ENCODE assay signal across 8 mouse cellular contexts in genomic region chr11:98456945-98457344, GRCm38 (mm10). TPM values are rescaled to one million over a fixed set of nuclear protein-coding genes. Genes with fewer than 3 reads are reported as not detected.
DNase-seq lines count a peak whose midpoint lies in the region; ATAC-seq and TF ChIP-seq lines count a peak whose summit lies in the region.

No protein-coding gene starts in this region.

- TF ChIP-seq POLR2A in thymus, adult 2 months (IDR thresholded peaks at IDR 0.05; ENCODE audit: control insufficient read depth, extremely low read depth, insufficient read depth, low read length, poor library complexity): no peak
- TF ChIP-seq POLR2A in limb, embryonic 14.5 days (IDR thresholded peaks at IDR 0.05; ENCODE audit: borderline replicate concordance, extremely low read depth, insufficient read depth, insufficient read length): no peak

- intact Hi-C loops in gastrocnemius, adult 2 months (cut with DNase I): loop anchor here (1.0 to 5.0 kb wide), 3 partner anchors 45 to 192 kb away; partner anchors contain the start of gene Erbb2
- intact Hi-C loops in gastrocnemius, postnatal 36 days (cut with DNase I): loop anchor here (2.0 kb wide), 2 partner anchors 114 to 192 kb away; no protein-coding TSS in a partner anchor

- peaks cover 43% of the 10 kb centered on the region for H3K4me1 ChIP-seq in thymus, adult 2 months (replicated peaks; ENCODE audit: control insufficient read depth, insufficient read depth, low read length)
- H3K4me1 ChIP-seq in limb, embryonic 14.5 days (ENCODE audit: control insufficient read depth, insufficient read depth, low read length): 0 out of 2 replicates have a peak, but pooled peaks cover 2% of the 10 kb centered on the region
- H3K4me1 ChIP-seq in stomach, embryonic 16.5 days (ENCODE audit: control insufficient read depth, insufficient read depth, low read length): no peaks in the 10 kb centered on the region

- DNase-seq in gastrocnemius, adult 2 months: no peak
- DNase-seq in gastrocnemius, postnatal 36 days: no peak
- no peak for DNase-seq in thymus, adult 2 months
- no peak for DNase-seq in thymus, postnatal 0 days (ENCODE audit: low spot score)
- DNase-seq in limb, embryonic 14.5 days (ENCODE audit: low spot score): no peak
- no peak for DNase-seq in right cerebral cortex, adult 2 months (ENCODE audit: low spot score in 2 of 2)
- DNase-seq in urinary bladder, postnatal 10 days (ENCODE audit: low spot score): no peak

- H3K9me3 ChIP-seq in limb, embryonic 14.5 days (ENCODE audit: control insufficient read depth, low read length): no peaks in the 10 kb centered on the region
- no peaks in the 10 kb centered on the region for H3K9me3 ChIP-seq in stomach, embryonic 16.5 days (replicated peaks; ENCODE audit: control insufficient read depth, low read length)

- WGBS in thymus, adult 2 months: 26% methylated on average over 9 of the region's 9 CpGs
- 26% methylated on average over 9 of the region's 9 CpGs for WGBS in limb, embryonic 14.5 days
- 17% methylated on average over 9 of the region's 9 CpGs for WGBS in stomach, embryonic 16.5 days

- no peaks in the 10 kb centered on the region for H3K27me3 ChIP-seq in thymus, adult 2 months (ENCODE audit: control insufficient read depth, insufficient read depth, low read length)
- H3K27me3 ChIP-seq in limb, embryonic 14.5 days (ENCODE audit: control insufficient read depth, insufficient read depth, low read length): peaks cover 17% of the 10 kb centered on the region; the same call in 1 of the 2 replicates
- peaks cover 6% of the 10 kb centered on the region for H3K27me3 ChIP-seq in stomach, embryonic 16.5 days (ENCODE audit: control insufficient read depth, insufficient read depth, low read length)

- H3K4me2 ChIP-seq in limb, embryonic 14.5 days (replicated peaks; ENCODE audit: low read depth, low read length, severe bottlenecking): peak overlapping the region; percentile 90
- peak overlapping the region; percentile 88 for H3K4me2 ChIP-seq in stomach, embryonic 16.5 days (ENCODE audit: low read depth, low read length)

- peak; percentile 4; the same call in 1 of the 2 replicates for ATAC-seq in limb, embryonic 14.5 days (ENCODE audit: low FRiP score, low read depth)
- ATAC-seq in stomach, embryonic 16.5 days (ENCODE audit: insufficient read depth, low FRiP score): peak; percentile 2; the same call in 1 of the 2 replicates

- H3K27ac ChIP-seq in gastrocnemius, adult 2 months: no peak overlapping the region
- H3K27ac ChIP-seq in thymus, adult 2 months (ENCODE audit: control insufficient read depth, insufficient read depth, low read length): peak overlapping the region; percentile 58
- no peak overlapping the region for H3K27ac ChIP-seq in limb, embryonic 14.5 days (replicated peaks; ENCODE audit: low read depth, low read length)
- H3K27ac ChIP-seq in stomach, embryonic 16.5 days (ENCODE audit: low read length): peak overlapping the region; percentile 75; the same call in 1 of the 2 replicates

- H3K4me3 ChIP-seq in gastrocnemius, adult 2 months: peak overlapping the region; percentile 74
- peak overlapping the region; percentile 55 for H3K4me3 ChIP-seq in thymus, adult 2 months (ENCODE audit: control insufficient read depth, insufficient read depth, low read length)
- peak overlapping the region; percentile 61 for H3K4me3 ChIP-seq in limb, embryonic 14.5 days (replicated peaks; ENCODE audit: low read length)
- peak overlapping the region; percentile 66 for H3K4me3 ChIP-seq in stomach, embryonic 16.5 days (replicated peaks; ENCODE audit: low read length)

- H3K36me3 ChIP-seq in thymus, adult 2 months (ENCODE audit: control insufficient read depth, insufficient read depth, low read length): no peaks in the 10 kb centered on the region
- H3K36me3 ChIP-seq in limb, embryonic 14.5 days (ENCODE audit: control insufficient read depth, insufficient read depth, low read length): no peaks in the 10 kb centered on the region
- peaks cover 3% of the 10 kb centered on the region; the same call in 1 of the 2 replicates for H3K36me3 ChIP-seq in stomach, embryonic 16.5 days (ENCODE audit: control insufficient read depth, insufficient read depth, low read length)

- no peak for TF ChIP-seq CTCF in gastrocnemius, adult 2 months (IDR thresholded peaks at IDR 0.05)
- TF ChIP-seq CTCF in thymus, adult 2 months (IDR thresholded peaks at IDR 0.05; ENCODE audit: borderline replicate concordance, control insufficient read depth, extremely low read depth, insufficient read depth, low read length, poor library complexity): no peak

- 0 out of 2 replicates have a peak overlapping the region, but pooled peaks have one; percentile 61 for H3K9ac ChIP-seq in limb, embryonic 14.5 days (ENCODE audit: low read depth, low read length, severe bottlenecking)
- peak overlapping the region; percentile 75 for H3K9ac ChIP-seq in stomach, embryonic 16.5 days (ENCODE audit: low read length)

RNA-seq across cellular contexts. Expression of gene Grb7, which starts 10.8 kb away (rescaled TPM):
- not detected for total RNA-seq in gastrocnemius, adult 2 months (2021)
- not detected for total RNA-seq in gastrocnemius, postnatal 36 days (2021)
- 6.7 and 6.8 TPM in 2 replicates for polyA plus RNA-seq in thymus, adult 2 months (2012; rRNA removed)
- 3.7 and 4.5 TPM in 2 replicates for polyA plus RNA-seq in thymus, postnatal 0 days (2015; fragmentation: Nextera tagmentation; extraction: Ambion mirVana)
- 9.1 and 9.2 TPM in 2 replicates for polyA plus RNA-seq in limb, embryonic 14.5 days (2012; rRNA removed)
- 8.1 and 9.6 TPM in 2 replicates for polyA plus RNA-seq in limb, embryonic 14.5 days (2014; fragmentation: Nextera tagmentation; extraction: Ambion mirVana)
- polyA plus RNA-seq in stomach, embryonic 16.5 days (2015; fragmentation: Nextera tagmentation; extraction: Ambion mirVana): 44.3 and 53.1 TPM in 2 replicates

RNA-seq across cellular contexts. Expression of gene Mien1, which starts 18.2 kb away (rescaled TPM):
- total RNA-seq in gastrocnemius, adult 2 months (2021): 10 to 100 TPM; 30.3 to 37.4 TPM
- 10 to 100 TPM; 27.2 to 36.5 TPM for total RNA-seq in gastrocnemius, postnatal 36 days (2021)
- 70.5 and 96.7 TPM in 2 replicates for polyA plus RNA-seq in thymus, adult 2 months (2012; rRNA removed)
- polyA plus RNA-seq in thymus, postnatal 0 days (2015; fragmentation: Nextera tagmentation; extraction: Ambion mirVana): 227 and 241 TPM in 2 replicates
- polyA plus RNA-seq in limb, embryonic 14.5 days (2012; rRNA removed): 44.8 and 48.5 TPM in 2 replicates
- 84.8 and 86.8 TPM in 2 replicates for polyA plus RNA-seq in limb, embryonic 14.5 days (2014; fragmentation: Nextera tagmentation; extraction: Ambion mirVana)
- polyA plus RNA-seq in stomach, embryonic 16.5 days (2015; fragmentation: Nextera tagmentation; extraction: Ambion mirVana): 152 and 157 TPM in 2 replicates

RNA-seq across cellular contexts. Expression of gene Erbb2, which starts 44.7 kb away (rescaled TPM):
- 1 to 10 TPM; 1.6 to 1.9 TPM for total RNA-seq in gastrocnemius, adult 2 months (2021)
- 1 to 10 TPM; 1.8 to 2.9 TPM for total RNA-seq in gastrocnemius, postnatal 36 days (2021)
- polyA plus RNA-seq in thymus, adult 2 months (2012; rRNA removed): 6.0 and 6.6 TPM in 2 replicates
- 2.5 and 3.1 TPM in 2 replicates for polyA plus RNA-seq in thymus, postnatal 0 days (2015; fragmentation: Nextera tagmentation; extraction: Ambion mirVana)
- polyA plus RNA-seq in limb, embryonic 14.5 days (2012; rRNA removed): 51.1 and 64.3 TPM in 2 replicates
- polyA plus RNA-seq in limb, embryonic 14.5 days (2014; fragmentation: Nextera tagmentation; extraction: Ambion mirVana): 73.6 and 79.7 TPM in 2 replicates
- 52.1 and 62.2 TPM in 2 replicates for polyA plus RNA-seq in stomach, embryonic 16.5 days (2015; fragmentation: Nextera tagmentation; extraction: Ambion mirVana)

RNA-seq across cellular contexts. Expression of gene Pgap3, which starts 56.7 kb away (rescaled TPM):
- total RNA-seq in gastrocnemius, adult 2 months (2021): 1 to 10 TPM; 2.2 to 3.0 TPM
- total RNA-seq in gastrocnemius, postnatal 36 days (2021): 1 to 10 TPM; 1.8 to 2.2 TPM
- 51.8 and 52.5 TPM in 2 replicates for polyA plus RNA-seq in thymus, adult 2 months (2012; rRNA removed)
- 12.1 and 12.7 TPM in 2 replicates for polyA plus RNA-seq in thymus, postnatal 0 days (2015; fragmentation: Nextera tagmentation; extraction: Ambion mirVana)
- 19.2 and 24.2 TPM in 2 replicates for polyA plus RNA-seq in limb, embryonic 14.5 days (2012; rRNA removed)
- 9.2 and 11.4 TPM in 2 replicates for polyA plus RNA-seq in limb, embryonic 14.5 days (2014; fragmentation: Nextera tagmentation; extraction: Ambion mirVana)
- polyA plus RNA-seq in stomach, embryonic 16.5 days (2015; fragmentation: Nextera tagmentation; extraction: Ambion mirVana): 16.4 and 17.0 TPM in 2 replicates

Comparison
In these comparisons a context has a peak if more than half of its experiments do, and no peak if none do; other contexts are left out.
1. H3K27ac ChIP-seq: peak in thymus, adult 2 months (single experiment) and stomach, embryonic 16.5 days (single experiment); none in gastrocnemius, adult 2 months (single experiment) and limb, embryonic 14.5 days (single experiment).
2. Peak in every context shown above with its lines, with median percentiles within 50 percentile points of each other: H3K4me3 ChIP-seq.